Mouse (Mus musculus): Measurements from ENCODE around the gene Plcb3.

DNA sequence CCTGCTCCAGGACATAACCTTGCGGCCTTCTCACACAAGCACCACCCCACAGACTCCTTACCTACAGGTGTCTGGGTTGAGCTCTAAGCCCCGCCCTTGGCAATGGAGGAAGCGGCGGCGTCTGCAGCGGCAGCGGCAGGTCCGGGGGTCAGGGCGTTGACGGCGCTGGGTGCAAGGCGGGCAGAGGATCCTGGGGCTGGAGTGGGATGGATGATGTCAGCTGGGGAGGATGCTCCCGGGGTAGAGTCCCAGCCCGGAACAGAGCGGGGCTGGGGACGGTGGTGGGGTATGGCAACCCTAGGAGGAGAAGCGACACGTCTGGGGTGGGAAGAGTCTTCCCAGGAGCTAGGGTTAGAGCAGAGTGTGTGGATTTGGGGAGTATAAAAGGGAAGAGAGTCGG lies 9.0 kb upstream of the Plcb3 start:
- no peak for TF ChIP-seq POLR2A (IDR thresholded peaks at IDR 0.05; ENCODE audit: low read depth, low read length)
- TF ChIP-seq CTCF (IDR thresholded peaks at IDR 0.05; ENCODE audit: extremely low read depth, insufficient read depth, insufficient read length, insufficient replicate concordance) = no peak

All from spleen, adult 2 months (tissue).